Mouse (Mus musculus): ENCODE results near the gene Pex10. TPM values are rescaled to one million over a fixed set of nuclear protein-coding genes. Genes with fewer than 3 reads are reported as not detected.

The Pex10 gene
- polyA plus RNA-seq, 1 experiment from 2014 or later: 6.8 TPM

- TF ChIP-seq CTCF (IDR thresholded peaks at IDR 0.05; ENCODE audit: low read depth) (no peak), EP300 (IDR thresholded peaks at IDR 0.05; ENCODE audit: low read depth) (no peak)
- H3K9ac ChIP-seq (replicated peaks): no peak overlapping the region
- H3K4me3 ChIP-seq (ENCODE audit: low read depth, low read length): no peak overlapping the region
- WGBS (ENCODE audit: insufficient replicate concordance): 89% methylated on average over 19 of the region's 19 CpGs
- ATAC-seq (no peak), DNase-seq (no peak)
- H3K27me3 ChIP-seq (ENCODE audit: insufficient read depth, low read length): no peaks in the 10 kb centered on the region
- H3K27ac ChIP-seq (ENCODE audit: low read depth): no peak overlapping the region
- no peak overlapping the region for H3K4me2 ChIP-seq (ENCODE audit: low read depth, low read length)
- no peaks in the 10 kb centered on the region for H3K9me3 ChIP-seq (ENCODE audit: low read length)
- no peaks in the 10 kb centered on the region for H3K4me1 ChIP-seq (ENCODE audit: insufficient read depth)
- peaks cover 3% of the 10 kb centered on the region; the same call in 1 of the 2 replicates for H3K36me3 ChIP-seq (replicated peaks; ENCODE audit: insufficient read depth, low read length)
Observed at GRCm38 (mm10) chr4:155092718-155093430, 26.1 kb downstream of the Pex10 start.

DNA sequence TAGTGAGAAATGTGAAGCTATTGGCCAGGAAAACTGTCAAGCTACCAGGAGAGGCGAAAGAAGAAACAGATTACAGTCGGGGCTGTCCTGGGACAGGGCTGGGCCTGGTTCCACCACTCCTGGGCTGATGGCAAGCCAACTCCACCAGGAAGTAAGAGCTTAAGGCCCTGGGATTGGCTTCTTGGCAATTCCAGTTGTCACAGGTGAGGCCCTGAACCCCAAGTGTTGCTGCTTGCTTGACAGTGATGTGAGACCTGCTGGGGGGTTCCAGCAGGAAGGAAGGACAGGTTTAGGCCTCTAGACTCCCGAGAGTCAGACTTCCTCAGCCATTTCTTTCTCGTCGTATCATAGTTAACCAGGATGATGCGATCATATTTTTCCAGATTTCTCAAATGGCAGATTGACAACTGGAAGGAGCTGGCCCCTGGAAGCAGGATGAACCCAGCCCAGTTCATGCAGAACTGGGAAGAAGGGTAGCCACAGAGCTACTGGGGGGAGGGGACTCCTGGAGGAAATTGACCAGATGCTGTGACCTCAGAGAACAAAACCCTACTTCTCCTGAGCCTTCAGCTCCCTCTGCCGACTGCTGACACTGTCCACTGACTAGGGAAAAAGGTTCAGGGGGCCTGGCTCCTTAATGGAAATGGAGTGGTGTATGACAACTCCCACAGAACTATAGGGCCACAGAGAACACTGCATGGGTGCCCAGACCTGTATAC, 26.8 kb downstream of the Pex10 start:
- no peak for TF ChIP-seq CTCF (IDR thresholded peaks at IDR 0.05; ENCODE audit: low read depth)
- no peak for TF ChIP-seq EP300 (IDR thresholded peaks at IDR 0.05; ENCODE audit: low read depth)
- H3K36me3 ChIP-seq (replicated peaks; ENCODE audit: insufficient read depth, low read length): peaks cover 3% of the 10 kb centered on the region; the same call in 1 of the 2 replicates
- WGBS (ENCODE audit: insufficient replicate concordance): 69% methylated on average over 7 of the region's 7 CpGs
- no peaks in the 10 kb centered on the region for H3K27me3 ChIP-seq (ENCODE audit: insufficient read depth, low read length)
- DNase-seq (no peak), ATAC-seq (no peak)
- no peak overlapping the region for H3K27ac ChIP-seq (ENCODE audit: low read depth)
- no peak overlapping the region for H3K4me2 ChIP-seq (ENCODE audit: low read depth, low read length)
- no peak overlapping the region for H3K9ac ChIP-seq (replicated peaks)
- no peaks in the 10 kb centered on the region for H3K9me3 ChIP-seq (ENCODE audit: low read length)
- no peak overlapping the region for H3K4me3 ChIP-seq (ENCODE audit: low read depth, low read length)
- H3K4me1 ChIP-seq (ENCODE audit: insufficient read depth): no peaks in the 10 kb centered on the region

GRCm38 (mm10) chr4:155094565-155094964, 27.7 kb downstream of the Pex10 start:
- no peaks in the 10 kb centered on the region for H3K27me3 ChIP-seq (ENCODE audit: insufficient read depth, low read length)
- H3K4me3 ChIP-seq (ENCODE audit: low read depth, low read length): no peak overlapping the region
- no peaks in the 10 kb centered on the region for H3K9me3 ChIP-seq (ENCODE audit: low read length)
- no peak overlapping the region for H3K9ac ChIP-seq (replicated peaks)
- ATAC-seq (peak; percentile 46), DNase-seq (peak; percentile 68)
- H3K27ac ChIP-seq (ENCODE audit: low read depth): no peak overlapping the region
- peaks cover 3% of the 10 kb centered on the region; the same call in 1 of the 2 replicates for H3K36me3 ChIP-seq (replicated peaks; ENCODE audit: insufficient read depth, low read length)
- 60% methylated on average over 3 of the region's 3 CpGs for WGBS (ENCODE audit: insufficient replicate concordance)
- TF ChIP-seq EP300 (IDR thresholded peaks at IDR 0.05; ENCODE audit: low read depth) (no peak), CTCF (IDR thresholded peaks at IDR 0.05; ENCODE audit: low read depth) (peak; percentile 82)
- H3K4me2 ChIP-seq (ENCODE audit: low read depth, low read length): no peak overlapping the region
- no peaks in the 10 kb centered on the region for H3K4me1 ChIP-seq (ENCODE audit: insufficient read depth)

GRCm38 (mm10) chr4:155095238-155095900, 28.6 kb downstream of the Pex10 start:
- no peak overlapping the region for H3K9ac ChIP-seq (replicated peaks)
- H3K4me1 ChIP-seq (ENCODE audit: insufficient read depth): no peaks in the 10 kb centered on the region
- no peaks in the 10 kb centered on the region for H3K27me3 ChIP-seq (ENCODE audit: insufficient read depth, low read length)
- TF ChIP-seq EP300 (IDR thresholded peaks at IDR 0.05; ENCODE audit: low read depth) (no peak), CTCF (IDR thresholded peaks at IDR 0.05; ENCODE audit: low read depth) (peak; percentile 98)
- no peak overlapping the region for H3K27ac ChIP-seq (ENCODE audit: low read depth)
- 42% methylated on average over 8 of the region's 8 CpGs for WGBS (ENCODE audit: insufficient replicate concordance)
- no peak overlapping the region for H3K4me2 ChIP-seq (ENCODE audit: low read depth, low read length)
- ATAC-seq (peak; percentile 78), DNase-seq (peak; percentile 84)
- H3K4me3 ChIP-seq (ENCODE audit: low read depth, low read length): no peak overlapping the region
- H3K36me3 ChIP-seq (replicated peaks; ENCODE audit: insufficient read depth, low read length): peaks cover under 1% of the 10 kb centered on the region; the same call in 1 of the 2 replicates
- no peaks in the 10 kb centered on the region for H3K9me3 ChIP-seq (ENCODE audit: low read length)

- DNase-seq (no peak), ATAC-seq (no peak)
- Histone ChIP-seq H3K27ac (ENCODE audit: low read depth) (no peak overlapping the region), H3K27me3 (ENCODE audit: insufficient read depth, low read length) (no peaks in the 10 kb centered on the region), H3K4me3 (ENCODE audit: low read depth, low read length) (no peak overlapping the region), H3K4me1 (ENCODE audit: insufficient read depth) (no peaks in the 10 kb centered on the region), H3K9me3 (ENCODE audit: low read length) (no peaks in the 10 kb centered on the region), H3K4me2 (ENCODE audit: low read depth, low read length) (no peak overlapping the region), H3K9ac (replicated peaks) (no peak overlapping the region), H3K36me3 (replicated peaks; ENCODE audit: insufficient read depth, low read length) (no peaks in the 10 kb centered on the region)
- WGBS (ENCODE audit: insufficient replicate concordance): 79% methylated on average over 8 of the region's 8 CpGs
- no peak for TF ChIP-seq CTCF (IDR thresholded peaks at IDR 0.05; ENCODE audit: low read depth)
- no peak for TF ChIP-seq EP300 (IDR thresholded peaks at IDR 0.05; ENCODE audit: low read depth)
Observed at GRCm38 (mm10) chr4:155095967-155096366, 29.2 kb downstream of the Pex10 start.

DNA sequence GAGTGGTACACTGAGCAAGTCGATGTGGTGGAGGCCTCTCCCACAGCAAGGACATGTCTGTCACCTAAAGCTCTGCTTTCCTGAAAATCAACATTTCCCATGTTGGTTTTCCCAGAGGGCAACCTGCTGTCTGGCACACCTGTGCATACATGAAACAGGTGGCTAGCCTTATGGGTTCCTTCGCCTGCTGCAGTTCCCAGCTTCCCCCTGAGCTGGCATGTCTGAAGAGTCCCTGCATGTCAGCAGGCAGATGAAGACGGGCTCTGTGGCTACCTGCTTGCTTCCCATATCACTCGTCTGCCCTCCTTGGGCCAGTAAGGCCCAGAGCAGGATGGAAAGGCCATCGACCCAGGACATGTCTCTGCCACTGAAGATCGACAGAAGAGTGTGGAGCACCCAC, 30.6 kb downstream of the Pex10 start:
- Histone ChIP-seq H3K27ac (ENCODE audit: low read depth) (no peak overlapping the region), H3K27me3 (ENCODE audit: insufficient read depth, low read length) (no peaks in the 10 kb centered on the region), H3K9ac (replicated peaks) (no peak overlapping the region), H3K4me3 (ENCODE audit: low read depth, low read length) (no peak overlapping the region), H3K4me2 (ENCODE audit: low read depth, low read length) (no peak overlapping the region), H3K4me1 (ENCODE audit: insufficient read depth) (no peaks in the 10 kb centered on the region), H3K36me3 (replicated peaks; ENCODE audit: insufficient read depth, low read length) (no peaks in the 10 kb centered on the region), H3K9me3 (ENCODE audit: low read length) (no peaks in the 10 kb centered on the region)
- WGBS (ENCODE audit: insufficient replicate concordance): 75% methylated on average over 6 of the region's 6 CpGs
- DNase-seq (no peak), ATAC-seq (no peak)
- TF ChIP-seq EP300 (IDR thresholded peaks at IDR 0.05; ENCODE audit: low read depth) (no peak), CTCF (IDR thresholded peaks at IDR 0.05; ENCODE audit: low read depth) (no peak)

All from liver, postnatal 0 days (tissue).